Mouse (Mus musculus): ENCODE measurements around the gene Nt5c2.
A peak's percentile ranks its signal among the peaks of the same experiment; 100 is the strongest.

Gene Nt5c2

DNA sequence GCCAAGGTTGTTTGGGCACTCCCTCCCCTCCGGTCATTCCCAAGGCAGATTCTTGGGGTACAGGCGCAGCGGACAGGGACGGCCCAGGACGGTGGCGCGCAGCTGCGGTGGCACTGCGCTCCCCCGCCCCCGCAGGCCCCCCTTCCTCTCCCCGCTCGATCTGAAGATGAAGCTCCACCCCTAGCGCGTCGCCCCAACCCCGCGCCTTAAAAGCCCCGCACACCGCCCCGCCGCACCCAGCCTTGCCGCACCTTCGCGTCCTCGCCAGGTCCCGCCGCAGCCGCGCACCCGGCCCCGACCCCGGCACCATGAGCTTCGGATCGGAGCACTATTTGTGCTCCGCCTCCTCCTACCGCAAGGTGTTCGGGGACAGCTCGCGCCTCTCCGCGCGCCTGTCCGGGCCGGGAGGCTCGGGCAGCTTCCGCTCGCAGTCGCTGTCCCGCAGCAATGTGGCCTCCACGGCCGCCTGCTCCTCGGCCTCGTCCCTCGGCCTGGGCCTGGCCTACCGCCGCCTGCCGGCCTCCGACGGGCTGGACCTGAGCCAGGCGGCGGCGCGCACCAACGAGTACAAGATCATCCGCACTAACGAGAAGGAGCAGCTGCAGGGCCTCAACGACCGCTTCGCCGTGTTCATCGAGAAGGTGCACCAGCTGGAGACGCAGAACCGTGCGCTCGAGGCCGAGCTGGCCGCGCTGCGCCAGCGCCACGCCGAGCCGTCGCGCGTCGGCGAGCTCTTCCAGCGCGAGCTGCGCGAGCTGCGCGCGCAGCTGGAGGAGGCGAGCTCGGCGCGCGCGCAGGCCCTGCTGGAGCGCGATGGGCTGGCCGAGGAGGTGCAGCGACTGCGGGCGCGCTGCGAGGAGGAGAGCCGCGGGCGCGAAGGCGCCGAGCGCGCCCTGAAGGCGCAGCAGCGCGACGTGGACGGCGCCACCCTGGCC, at the start of gene Nt5c2, which contains the start of gene Ina:
TSS of gene Nt5c2 (minus strand) at position 707 of the 935 bp plus-strand sequence.
TSS of gene Ina (plus strand) at position 252 of the 935 bp plus-strand sequence.
- peak; percentile 83 for DNase-seq (ENCODE audit: low spot score)

DNA sequence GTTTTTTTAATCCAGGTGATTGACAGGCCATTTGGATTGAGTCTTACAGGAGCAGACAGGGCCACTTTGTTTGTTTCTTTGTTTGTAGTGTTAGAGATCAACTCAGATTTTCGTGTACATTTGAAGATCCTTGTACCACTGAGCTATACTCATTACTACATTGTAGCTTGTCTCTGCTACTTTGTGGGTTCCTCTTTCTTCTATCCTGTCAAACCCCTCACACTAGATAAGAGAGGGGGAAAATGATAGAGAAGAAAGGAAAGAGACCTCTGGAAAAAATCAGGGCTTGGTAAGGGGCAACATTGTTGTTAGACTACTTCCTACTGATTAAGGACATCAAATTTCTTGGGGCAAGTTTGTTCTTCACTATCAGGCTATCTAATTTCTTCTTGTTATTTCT, 42.7 kb upstream of the Nt5c2 start:
- no peak for DNase-seq (ENCODE audit: low spot score)

DNA sequence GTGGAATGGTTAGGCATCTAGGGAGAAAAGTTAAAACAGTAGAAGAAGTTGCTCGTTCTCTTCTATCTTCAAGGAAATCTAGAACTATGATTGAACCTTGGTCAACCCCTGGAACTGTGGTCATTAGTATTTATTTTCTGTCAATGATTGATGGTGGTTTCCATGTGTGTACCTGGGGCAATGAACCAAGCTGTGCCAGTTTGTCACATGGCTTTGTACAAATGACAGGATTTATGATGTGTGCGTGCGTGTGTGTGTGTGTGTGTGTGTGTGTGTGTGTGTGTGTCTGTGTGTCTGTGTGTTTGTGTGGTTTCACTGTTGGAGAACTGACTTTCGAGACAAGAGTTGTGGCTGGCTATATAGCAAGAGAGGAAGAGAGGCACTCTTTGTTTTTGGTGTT, 38.5 kb upstream of the Nt5c2 start:
- no peak for DNase-seq (ENCODE audit: low spot score)

DNA sequence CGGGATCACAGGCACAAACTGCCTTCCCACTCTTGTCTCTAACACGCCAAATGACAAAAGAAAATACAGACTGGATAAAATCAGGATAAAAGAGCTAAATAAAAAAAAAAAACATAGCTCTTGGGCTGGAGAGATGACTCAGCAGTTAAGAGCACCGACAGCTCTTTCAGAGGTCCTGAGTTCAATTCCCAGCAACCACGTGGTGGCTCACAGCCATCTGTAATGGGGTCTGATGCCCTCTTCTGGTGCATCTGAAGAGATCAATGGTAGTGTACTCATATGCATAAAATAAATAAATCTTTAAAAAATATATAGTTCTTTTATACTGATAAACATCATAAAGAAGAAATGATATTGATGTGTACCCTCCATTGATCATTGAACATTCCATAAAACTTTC, 38.0 kb upstream of the Nt5c2 start:
- no peak for DNase-seq (ENCODE audit: low spot score)

DNA sequence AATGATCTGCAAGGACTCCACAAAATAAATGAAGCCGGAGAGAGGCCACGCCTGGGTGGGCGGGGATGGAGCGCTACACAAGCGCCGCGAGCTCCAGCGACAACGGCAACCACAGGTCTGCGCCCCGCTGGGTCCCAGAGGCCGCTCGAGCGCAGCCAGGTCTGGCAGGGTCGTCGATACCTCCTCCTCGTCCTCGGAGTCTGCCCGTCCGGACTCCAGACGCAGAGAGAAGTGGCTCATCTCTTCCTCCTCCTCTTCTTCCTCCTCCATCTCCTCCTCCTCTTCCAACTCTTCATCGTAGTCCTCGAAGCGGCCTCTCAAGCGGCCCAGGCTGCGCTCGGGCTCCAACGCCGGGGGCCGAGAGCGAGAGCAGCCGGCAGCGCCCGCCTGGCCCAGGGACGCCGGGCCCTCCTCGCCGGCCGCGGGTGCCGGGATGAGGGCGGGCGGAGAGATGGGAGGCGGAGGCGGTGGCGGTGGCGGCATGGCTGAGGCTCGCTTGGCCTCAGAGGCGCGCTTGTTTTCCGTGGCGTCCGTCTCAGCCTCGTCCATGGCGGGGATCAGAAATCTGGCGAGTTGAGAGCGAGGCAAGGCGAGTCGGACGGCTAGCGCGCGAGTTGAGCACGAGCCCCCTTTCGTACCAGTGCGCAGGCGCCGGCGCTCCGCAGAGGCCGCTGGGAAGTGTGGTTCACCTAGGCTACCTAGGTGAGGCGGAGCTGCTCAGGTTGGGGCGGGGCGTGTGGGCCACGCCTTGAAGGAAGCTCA, 35.5 kb upstream of the Nt5c2 start, which contains the start of gene Pcgf6:
TSS of gene Pcgf6 (minus strand) at position 636 of the 762 bp plus-strand sequence.
- peak; percentile 89 for DNase-seq (ENCODE audit: low spot score)

DNA sequence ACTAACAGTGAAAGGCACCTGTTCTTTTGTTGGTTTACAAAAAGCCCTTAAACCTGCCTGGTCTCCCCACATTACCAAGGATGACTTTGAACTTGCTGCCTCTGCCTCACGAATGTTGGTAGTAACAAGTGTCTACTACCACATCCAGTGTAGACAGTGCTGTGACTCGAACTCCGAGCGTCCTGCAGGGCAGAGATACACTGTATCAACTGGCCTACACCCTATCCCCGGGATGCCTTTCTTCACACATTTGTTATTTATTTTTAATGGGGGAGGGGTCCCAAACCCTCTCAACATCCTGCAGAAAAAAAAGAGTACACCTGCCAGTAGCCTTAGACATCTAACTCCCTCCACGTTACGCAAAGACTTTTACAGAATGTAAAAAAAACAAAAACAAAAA, 34.9 kb upstream of the Nt5c2 start:
- no peak for DNase-seq (ENCODE audit: low spot score)

DNA sequence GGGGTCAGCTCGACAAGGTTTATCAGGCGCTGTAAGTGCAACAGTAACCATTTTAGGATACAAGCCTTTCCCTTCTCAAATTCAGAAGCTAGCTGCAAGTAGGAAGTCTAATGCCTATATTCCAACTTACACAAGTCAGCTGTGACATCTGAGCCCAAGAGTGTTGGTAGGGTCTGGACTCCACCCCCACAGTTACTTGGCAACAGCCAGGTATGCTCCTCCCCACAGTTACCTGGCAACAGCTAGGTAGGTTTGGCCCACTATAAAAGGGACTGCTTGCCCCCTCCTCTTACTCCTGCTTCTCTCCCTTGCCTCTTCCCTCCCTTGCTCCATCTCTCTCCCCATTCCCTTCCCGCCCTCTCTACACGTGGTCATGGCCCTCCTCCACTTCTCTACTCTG, 34.1 kb upstream of the Nt5c2 start:
- DNase-seq (ENCODE audit: low spot score) = no peak

DNA sequence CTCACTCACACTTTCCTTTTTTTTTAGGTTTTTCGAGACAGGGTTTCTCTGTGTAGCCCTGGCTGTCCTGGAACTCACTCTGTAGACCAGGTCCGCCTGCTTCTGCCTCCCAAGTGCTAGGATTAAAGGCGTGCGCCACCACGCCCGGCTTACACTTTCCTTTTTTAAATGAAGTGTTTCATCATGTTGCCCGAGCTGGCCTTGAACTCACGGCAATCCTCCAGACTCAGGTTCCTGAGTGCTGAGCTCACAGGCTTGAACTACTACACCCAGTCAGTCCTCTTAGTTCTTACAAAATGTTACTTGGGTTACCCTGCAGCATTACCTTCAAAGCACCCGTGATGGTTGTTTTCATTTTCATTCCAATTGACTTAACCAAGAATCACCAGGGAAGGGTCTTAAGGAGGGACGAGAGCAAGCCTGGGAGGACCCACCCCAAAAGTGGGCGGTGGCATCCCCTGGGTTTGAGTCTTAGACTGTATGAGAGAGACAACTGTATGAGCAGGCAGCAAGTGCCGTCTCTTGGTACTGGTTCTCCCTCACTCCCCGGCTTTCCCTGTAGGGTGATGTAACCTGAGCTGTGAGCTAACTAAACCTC, 32.4 kb upstream of the Nt5c2 start:
- DNase-seq (ENCODE audit: low spot score) = no peak

DNA sequence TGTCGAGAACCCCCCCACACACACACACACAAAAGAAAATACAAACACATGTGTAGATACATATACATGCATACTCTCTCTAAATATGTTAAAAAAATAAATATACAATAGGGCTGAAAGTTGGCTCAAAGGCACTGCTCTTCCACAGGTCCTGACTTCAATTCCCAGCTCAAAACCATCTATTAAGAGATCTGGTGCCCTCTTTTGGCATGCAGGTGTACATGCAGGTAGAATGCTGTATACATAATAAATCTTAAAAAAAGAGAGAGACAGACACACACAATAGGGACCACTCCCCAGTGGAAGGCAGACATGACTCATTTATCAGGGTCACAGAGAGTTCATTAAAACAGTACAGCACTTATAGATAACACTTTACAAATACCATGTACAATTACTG, 31.4 kb upstream of the Nt5c2 start:
- peak; percentile 11 for DNase-seq (ENCODE audit: low spot score)

DNA sequence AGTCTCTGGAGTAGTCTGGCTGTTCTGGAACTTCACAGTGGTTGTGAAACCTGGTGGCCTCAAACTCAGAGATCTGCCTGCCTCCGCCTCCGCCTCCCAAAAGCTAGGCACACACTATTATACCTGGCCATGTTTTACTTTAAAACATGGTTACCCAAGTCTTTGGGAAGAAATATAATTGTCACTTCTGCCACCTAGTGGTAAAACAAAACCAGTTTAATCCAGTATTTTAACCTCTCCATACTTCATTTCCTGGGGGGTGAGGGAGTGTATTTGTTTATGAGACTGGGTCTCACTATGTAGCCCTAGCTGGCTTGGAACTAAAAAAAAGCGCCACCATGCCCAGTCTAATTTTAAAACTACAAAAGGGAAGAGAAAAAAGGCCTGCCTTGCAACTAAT, 28.7 kb upstream of the Nt5c2 start:
- peak; percentile 39 for DNase-seq (ENCODE audit: low spot score)

DNA sequence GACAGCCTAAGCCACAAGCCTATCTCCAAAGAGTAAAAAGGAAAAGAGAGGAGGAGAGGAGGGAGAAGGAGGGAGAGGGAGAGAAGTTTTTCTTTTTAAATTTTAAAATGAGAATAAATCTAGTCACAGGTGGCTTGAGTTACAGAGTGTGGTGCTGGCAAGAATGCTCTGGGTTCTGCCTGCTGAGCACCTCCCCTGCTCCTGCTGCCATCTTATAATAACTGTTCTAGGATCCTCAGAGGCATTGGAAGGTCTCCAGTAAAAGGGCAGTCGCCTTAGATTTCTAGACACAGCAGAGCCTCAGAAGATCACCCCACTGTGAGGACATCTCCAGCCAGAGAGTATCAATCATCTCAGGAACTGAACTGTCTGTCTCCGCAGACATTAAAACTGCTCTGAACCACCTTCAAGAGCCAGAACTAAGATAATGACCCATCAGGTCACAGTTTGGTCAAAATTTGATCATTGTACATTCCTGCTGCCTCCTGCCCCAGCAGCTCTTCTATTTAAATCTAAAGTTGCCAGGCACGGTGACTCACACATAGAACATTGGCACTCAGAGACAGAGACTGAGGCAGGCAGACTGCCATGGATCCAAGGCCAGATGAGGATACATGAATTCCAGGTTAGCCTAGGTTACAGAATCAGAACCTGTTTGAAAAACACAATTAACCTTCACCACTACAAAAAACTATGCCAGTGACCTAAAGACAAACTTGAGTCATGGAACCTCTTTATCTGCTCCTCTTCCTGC, 25.9 kb upstream of the Nt5c2 start:
- no peak for DNase-seq (ENCODE audit: low spot score)

DNA sequence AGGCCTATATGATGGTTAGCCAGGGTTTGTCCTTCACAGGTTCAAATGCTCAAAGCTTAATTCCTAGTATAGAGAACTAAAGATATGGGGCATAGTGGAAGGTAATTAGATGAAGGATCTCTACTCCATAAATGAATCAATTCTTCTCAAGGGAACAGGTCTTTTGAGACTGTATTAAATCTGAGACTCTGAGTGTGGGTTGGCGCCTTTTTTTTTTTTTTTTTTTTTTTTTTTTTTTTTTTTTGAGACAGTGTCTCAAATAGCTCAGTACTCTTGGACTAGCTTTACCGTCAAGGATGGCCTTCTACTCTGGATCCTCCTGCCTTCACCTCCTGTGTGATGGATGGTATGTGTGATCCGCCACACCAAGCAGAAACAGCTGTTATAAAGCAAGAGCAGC, 21.6 kb upstream of the Nt5c2 start:
- no peak for DNase-seq (ENCODE audit: low spot score)

DNA sequence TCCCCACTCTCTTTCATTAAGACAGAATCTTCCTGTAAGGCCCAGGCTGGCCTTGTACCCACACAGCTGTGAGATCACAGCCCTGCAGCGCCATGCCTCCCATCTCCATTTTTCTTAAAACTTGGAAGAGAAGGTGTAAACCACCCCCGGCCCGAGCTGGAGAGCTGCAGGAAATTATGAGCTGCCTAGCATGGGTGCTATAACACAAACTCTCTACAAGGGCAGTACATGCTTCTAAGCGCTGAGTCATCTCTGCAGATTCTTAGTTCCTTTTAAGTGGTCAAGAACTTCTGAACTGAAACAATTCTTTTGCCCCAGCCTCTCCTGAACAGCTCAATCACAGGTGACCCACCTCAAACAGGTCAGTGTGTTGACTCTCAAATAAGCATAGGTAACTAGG, 20.0 kb upstream of the Nt5c2 start:
- no peak for DNase-seq (ENCODE audit: low spot score)

DNA sequence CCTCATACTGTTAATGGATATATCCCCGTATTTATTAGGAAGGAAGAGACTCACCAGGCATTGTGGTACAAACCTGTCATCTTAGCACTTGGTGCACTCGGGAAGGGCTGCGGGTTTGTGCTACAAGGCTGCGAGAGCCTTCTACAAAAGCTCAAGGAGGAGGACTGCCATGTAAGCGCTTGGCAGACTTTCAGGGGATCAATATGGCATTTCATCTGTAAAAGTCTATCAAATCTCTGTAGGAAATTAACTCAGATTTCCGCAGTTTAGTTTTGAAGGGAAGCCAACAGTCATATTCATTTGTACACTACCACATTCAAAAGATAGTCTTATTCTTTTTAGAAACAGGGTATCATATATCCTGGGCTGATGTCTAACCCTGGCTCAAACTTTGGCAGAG, 16.8 kb upstream of the Nt5c2 start:
- no peak for DNase-seq (ENCODE audit: low spot score)

DNA sequence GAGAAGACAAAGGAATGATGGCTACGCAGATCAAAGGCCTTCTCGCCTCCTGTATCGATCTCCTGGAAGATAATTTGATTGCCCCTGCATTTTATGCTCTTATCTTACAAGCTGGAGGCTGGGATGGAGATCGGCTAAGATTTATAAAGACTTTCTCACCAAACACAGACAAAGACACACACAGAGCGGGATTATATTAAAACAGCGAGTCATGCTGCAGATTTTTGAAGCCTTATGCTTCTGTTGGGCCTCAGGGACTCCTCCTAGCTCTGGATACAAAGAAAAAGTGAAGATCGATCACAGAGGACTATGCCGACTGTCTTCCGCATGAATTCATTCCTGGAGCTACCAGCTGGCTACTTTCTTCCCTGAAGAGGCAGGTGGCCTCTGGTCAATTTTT, 14.8 kb upstream of the Nt5c2 start:
- no peak for DNase-seq (ENCODE audit: low spot score)

DNA sequence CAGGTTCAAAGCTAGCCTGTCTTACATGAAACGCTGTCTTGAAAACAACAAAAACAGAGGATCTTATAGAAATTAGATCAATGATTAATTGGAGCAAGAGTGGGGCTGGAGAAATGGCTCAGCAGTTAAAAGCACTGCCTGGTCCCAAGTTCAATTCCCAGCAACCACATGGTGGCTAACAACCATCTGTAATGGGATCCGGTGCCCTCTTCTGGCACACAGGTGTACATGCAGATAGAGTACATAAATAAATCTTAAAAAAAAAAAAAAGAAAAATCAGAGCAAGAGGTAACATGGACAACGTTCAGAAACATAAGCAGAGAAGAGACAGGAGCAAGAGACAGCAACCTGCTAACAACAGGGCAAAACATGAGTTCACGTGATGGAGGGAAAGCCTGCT, 11.6 kb upstream of the Nt5c2 start:
- no peak for DNase-seq (ENCODE audit: low spot score)

DNA sequence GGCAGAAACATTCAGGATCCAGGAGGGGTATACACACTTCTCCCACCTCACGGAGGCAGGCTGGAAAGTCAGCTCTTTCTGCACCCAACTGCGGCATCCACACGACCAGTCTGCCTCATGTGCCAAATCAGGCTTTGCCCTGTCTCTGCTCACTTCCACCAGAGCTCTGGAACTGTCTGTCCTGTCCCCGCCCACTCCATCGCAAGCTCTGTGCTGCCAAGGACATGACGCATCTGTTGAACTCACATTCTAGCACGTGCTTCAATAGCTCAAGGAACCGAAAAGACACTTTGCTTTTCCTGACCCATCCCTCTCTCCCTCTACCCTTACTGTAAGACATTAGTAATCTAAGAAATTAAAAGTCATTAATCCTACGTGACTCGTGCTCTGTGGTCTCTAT, 10.0 kb upstream of the Nt5c2 start:
- DNase-seq (ENCODE audit: low spot score) = no peak

DNA sequence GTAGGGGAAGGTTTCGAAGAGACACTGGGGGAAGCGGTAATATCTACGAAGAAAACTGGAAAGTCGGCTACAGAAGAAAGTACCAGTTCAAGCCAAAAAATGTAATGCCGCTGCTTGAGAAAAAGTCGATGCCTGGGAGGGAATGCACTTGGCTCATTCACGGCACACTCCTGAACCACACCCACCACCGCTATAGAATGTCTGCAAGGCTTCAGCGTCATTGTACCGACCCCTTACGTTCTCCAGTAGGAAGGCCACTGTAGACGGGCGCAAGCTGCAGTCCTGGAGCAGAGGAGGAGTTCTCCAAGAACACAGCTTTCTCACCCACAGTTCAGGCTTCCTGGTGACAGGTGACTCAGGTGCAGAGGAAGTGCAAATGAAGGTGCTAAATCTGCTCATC, 8.6 kb upstream of the Nt5c2 start:
- no peak for DNase-seq (ENCODE audit: low spot score)

DNA sequence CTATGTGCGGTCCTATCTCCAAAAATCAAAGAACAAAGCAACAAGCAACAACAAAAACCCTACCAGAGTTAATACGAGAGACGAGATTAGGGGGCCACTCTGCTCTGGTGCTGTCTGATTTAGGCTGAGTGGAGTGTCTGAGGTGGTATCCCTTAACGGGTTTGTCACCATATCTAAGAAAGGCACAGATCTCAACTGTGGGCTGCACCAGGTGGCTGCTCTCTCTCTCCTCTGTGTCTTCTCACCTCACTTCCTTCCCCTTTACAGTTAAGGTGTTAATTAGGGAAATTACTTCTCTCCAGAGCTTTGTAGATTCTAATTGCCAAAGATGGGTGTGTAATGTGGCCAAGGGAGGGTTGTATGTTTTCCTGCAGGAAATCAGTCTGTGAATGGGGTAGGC, 7.8 kb upstream of the Nt5c2 start:
- no peak for DNase-seq (ENCODE audit: low spot score)

DNA sequence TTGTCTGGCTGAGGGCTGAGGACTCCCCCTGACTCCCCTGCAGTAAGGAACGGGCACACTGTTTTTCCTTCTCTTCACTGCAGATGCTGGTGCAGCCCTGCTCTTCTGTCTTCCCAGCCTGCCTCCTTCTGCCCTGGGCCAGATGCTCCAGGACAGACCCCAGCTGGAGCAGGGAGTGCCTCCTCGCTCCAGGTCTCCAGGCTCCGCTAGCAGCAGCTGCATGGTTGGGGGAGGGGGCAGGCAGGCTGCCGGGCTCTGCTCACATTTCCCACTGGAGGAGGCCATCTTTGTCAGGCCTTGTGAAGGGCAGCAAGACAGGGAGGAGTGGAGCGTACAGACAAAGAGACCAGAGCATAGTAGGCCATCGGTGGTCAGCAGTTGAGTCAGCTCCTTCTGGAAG, 4.4 kb upstream of the Nt5c2 start:
- DNase-seq (ENCODE audit: low spot score) = peak; percentile 53

DNA sequence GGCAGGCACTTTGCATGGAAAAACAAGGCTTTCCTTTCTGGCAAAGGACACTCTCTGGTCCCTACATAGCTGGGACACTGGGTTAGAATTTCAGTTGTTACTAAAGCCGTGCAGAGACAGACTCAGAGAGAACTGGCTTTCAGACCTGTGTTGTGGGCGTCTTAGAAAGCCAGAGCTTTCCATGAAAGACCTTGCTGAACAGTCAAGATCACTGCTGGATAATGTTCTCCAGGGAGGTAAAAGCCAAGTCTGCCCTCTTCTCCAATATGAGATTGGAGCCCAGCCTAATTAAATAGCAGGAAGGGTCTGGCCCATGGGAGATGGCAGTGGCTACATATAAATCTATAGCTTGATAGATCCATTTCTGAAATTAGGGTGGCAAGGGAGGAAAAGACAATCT, 3.4 kb upstream of the Nt5c2 start:
- no peak for DNase-seq (ENCODE audit: low spot score)

DNA sequence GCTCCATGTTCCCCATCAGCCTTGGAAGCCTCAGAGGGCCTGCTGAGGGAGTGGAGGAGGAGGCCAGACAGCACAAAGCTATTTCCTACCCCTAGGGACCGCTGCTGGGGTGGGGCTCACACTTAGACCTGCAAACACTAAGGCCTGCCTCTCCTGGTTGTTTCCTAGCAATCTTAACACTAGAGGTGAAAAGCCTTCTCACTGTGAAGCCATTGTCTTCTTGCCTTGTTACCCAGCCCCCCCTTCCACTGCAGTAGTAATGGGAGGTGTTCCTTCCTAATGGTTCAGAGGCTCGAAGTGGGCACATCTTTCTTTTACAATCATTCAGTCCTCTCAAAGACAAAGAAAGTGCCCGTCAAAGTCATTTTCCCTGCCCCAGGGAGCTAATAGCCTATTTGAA, 2.9 kb upstream of the Nt5c2 start:
- no peak for DNase-seq (ENCODE audit: low spot score)

Data from embryo, embryonic 10.5 days (tissue).